Mouse (Mus musculus): Measurements from ENCODE around the gene Robo4. TPM values are rescaled to one million over a fixed set of nuclear protein-coding genes. Genes with fewer than 3 reads are reported as not detected.
A peak's percentile ranks its signal among the peaks of the same experiment; 100 is the strongest.

Robo4 gene
- polyA plus RNA-seq, 1 experiment from 2014 or later: 6.0 TPM

DNA sequence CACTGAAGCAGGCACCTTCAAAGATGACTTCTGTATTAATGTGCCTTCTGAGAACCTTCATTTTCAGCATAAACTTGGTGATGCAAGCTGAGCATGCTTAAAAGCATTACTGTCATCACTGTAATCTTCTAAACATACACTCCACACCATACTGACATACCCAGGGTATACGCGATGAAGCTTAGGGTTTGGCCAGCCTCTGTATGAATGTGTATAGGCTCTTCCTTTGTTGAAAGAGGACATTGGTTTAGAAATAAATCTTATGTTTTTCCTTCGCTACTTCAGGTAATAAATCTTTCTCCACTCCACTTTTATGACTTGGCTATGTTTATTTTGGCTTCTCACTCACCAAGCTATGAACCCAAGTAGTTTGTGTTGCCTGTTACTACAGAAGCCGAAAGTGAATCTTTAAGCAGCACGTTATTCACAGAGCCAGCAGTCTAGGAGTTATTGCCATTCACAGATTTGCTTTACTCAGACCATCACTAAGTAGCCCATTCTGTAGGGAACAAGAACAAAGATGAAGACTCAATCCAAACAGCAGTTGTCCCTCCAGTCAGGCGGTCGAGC, 30.4 kb upstream of the Robo4 start:
- no peak overlapping the region for H3K27ac ChIP-seq (replicated peaks)
- no peaks in the 10 kb centered on the region for H3K27me3 ChIP-seq (ENCODE audit: low read depth, poor library complexity, severe bottlenecking)
- no peak overlapping the region for H3K4me3 ChIP-seq
- no peak for DNase-seq (ENCODE audit: low spot score)
- H3K4me1 ChIP-seq: no peaks in the 10 kb centered on the region
- no peaks in the 10 kb centered on the region for H3K9me3 ChIP-seq (replicated peaks)
- no peaks in the 10 kb centered on the region for H3K36me3 ChIP-seq
- WGBS: 89% methylated on average over 7 of the region's 7 CpGs

DNA sequence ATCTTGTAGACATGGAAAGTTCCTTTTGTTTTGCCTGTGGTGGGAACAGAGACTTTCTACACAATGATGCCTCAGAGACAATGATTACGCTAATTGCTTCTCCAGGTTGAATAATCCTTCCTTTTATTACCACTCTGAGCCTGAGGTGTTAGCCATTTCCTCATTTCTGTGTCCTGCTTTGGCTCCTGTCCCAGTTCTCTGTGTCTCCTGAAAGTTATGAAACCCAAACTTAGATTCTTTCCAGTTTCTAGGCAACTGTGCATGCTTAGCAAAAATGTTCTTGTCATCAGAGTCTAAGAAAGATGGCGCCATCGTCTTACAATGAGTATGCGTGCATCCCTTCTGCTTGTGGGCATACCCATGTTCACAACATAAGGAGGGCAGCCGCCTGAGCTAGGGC, 26.0 kb upstream of the Robo4 start:
- H3K4me1 ChIP-seq: no peaks in the 10 kb centered on the region
- H3K4me3 ChIP-seq: no peak overlapping the region
- no peaks in the 10 kb centered on the region for H3K27me3 ChIP-seq (ENCODE audit: low read depth, poor library complexity, severe bottlenecking)
- no peak overlapping the region for H3K27ac ChIP-seq (replicated peaks)
- no peaks in the 10 kb centered on the region for H3K36me3 ChIP-seq
- no peak for DNase-seq (ENCODE audit: low spot score)
- WGBS: 88% methylated on average over 5 of the region's 5 CpGs
- H3K9me3 ChIP-seq (replicated peaks): no peaks in the 10 kb centered on the region

DNA sequence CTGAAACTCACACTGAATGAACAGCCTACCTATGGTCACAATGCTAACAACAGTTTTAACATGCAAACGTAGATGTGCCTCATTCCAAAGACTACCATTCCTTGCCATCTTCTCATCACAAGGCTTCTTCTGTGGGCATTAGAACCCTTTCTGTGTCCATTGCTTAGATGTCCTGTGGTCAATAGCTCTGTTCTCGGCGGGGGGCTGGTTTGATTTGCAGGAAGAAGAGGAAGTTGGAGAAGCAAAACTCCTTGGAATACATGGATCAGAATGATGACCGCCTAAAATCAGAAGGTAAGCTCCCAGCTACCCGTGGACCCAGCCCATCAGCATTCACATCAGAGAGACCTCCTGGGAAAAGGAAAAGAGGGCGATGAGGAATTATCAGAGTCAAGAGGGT, 18.5 kb upstream of the Robo4 start:
- H3K9me3 ChIP-seq (replicated peaks): no peaks in the 10 kb centered on the region
- peaks cover 11% of the 10 kb centered on the region for H3K4me1 ChIP-seq
- H3K36me3 ChIP-seq: no peaks in the 10 kb centered on the region
- H3K4me3 ChIP-seq: no peak overlapping the region
- WGBS: 88% methylated on average over 6 of the region's 6 CpGs
- DNase-seq (ENCODE audit: low spot score): no peak
- H3K27me3 ChIP-seq (ENCODE audit: low read depth, poor library complexity, severe bottlenecking): peaks cover 47% of the 10 kb centered on the region
- H3K27ac ChIP-seq (replicated peaks): no peak overlapping the region

DNA sequence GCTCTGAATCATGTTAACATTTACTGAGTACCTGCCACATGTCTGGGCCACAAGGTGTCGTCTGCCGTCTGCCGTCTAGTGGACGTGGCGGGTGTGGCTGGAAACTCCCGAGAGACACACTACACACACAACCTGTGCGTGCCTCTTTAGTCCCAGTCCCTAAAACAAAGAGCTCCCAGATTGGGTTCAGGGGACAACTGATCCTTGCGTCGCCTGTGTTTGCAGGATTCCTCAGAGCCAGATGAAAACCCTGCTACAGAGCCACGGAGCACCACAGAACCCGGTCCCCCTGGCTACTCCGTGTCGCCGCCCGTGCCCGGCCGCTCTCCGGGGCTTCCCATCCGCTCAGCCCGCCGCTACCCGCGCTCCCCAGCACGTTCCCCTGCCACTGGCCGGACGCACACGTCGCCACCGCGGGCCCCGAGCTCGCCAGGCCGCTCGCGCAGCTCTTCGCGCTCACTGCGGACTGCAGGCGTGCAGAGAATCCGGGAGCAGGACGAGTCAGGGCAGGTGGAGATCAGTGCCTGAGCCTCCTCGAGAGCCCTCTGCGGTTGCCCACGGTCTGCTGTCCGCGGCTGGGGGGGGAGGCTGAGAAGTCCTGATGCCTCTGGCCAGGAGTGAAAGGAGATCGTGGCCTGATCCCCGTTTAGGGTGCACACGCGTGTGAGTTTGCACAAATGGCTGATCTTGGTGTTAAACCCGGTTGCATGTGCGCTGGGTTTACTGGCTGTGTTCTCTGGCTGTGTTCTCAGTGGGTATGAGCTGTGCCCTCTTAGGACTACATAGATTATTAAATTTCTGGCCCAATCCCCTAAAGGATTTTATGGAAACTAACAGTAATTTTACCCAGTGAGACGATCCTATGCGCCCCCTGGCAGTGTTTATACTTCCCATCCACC, 17.2 kb upstream of the Robo4 start:
- H3K36me3 ChIP-seq: no peaks in the 10 kb centered on the region
- H3K27me3 ChIP-seq (ENCODE audit: low read depth, poor library complexity, severe bottlenecking): peaks cover 47% of the 10 kb centered on the region
- H3K4me3 ChIP-seq: peak overlapping the region; percentile 56
- H3K9me3 ChIP-seq (replicated peaks): no peaks in the 10 kb centered on the region
- H3K27ac ChIP-seq (replicated peaks): peak overlapping the region; percentile 87
- peak; percentile 71 for DNase-seq (ENCODE audit: low spot score)
- 12% methylated on average over 54 of the region's 54 CpGs for WGBS
- H3K4me1 ChIP-seq: peaks cover 11% of the 10 kb centered on the region

DNA sequence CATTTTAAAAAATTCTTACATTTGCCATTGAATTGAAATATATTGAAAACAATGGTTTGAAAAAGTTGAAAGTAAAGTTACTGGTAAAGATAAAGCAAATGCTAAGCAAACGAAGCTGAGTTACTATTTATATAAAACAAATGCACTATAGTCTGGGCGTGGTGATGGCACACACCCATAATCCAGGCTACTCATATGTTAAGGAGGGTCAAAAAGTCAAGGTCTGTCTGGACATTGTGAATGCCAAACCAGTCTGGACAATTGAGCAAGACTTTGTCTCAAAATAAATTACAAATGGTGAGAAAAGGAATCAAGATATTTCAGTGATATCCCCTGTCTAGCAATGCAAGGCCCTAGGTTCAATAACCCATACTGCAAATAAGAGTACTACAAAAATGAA, 10.8 kb upstream of the Robo4 start:
- H3K9me3 ChIP-seq (replicated peaks): no peaks in the 10 kb centered on the region
- no peak for DNase-seq (ENCODE audit: low spot score)
- no peak overlapping the region for H3K4me3 ChIP-seq
- H3K4me1 ChIP-seq: peaks cover 5% of the 10 kb centered on the region
- peaks cover 8% of the 10 kb centered on the region for H3K27me3 ChIP-seq (ENCODE audit: low read depth, poor library complexity, severe bottlenecking)
- no peak overlapping the region for H3K27ac ChIP-seq (replicated peaks)
- H3K36me3 ChIP-seq: no peaks in the 10 kb centered on the region
- WGBS: 73% methylated on average over 2 of the region's 2 CpGs

DNA sequence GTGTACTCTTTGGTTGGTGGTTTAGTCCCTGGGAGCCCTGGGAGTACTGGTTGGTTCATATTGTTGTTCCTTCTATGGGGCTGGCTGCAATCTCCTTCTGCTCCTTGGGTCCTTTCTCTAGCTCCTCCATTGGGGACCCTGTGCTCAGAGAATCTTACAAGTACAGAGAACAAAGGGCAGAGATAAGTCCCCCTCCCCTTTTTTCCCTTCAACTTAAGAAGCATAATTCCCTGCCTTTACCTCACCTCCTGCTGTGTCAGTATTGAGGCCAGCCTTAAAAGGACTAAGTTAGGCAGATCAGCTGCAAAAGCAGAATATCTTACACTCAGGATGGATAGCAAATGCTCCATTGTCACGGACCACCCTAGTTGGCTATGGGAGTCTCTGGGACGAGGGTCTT, 9.6 kb upstream of the Robo4 start:
- H3K4me1 ChIP-seq: peaks cover 5% of the 10 kb centered on the region
- H3K9me3 ChIP-seq (replicated peaks): no peaks in the 10 kb centered on the region
- H3K4me3 ChIP-seq: no peak overlapping the region
- H3K27ac ChIP-seq (replicated peaks): no peak overlapping the region
- WGBS: 48% methylated on average over 2 of the region's 2 CpGs
- no peak for DNase-seq (ENCODE audit: low spot score)
- no peaks in the 10 kb centered on the region for H3K36me3 ChIP-seq
- H3K27me3 ChIP-seq (ENCODE audit: low read depth, poor library complexity, severe bottlenecking): 0 out of 2 replicates have a peak, but pooled peaks cover under 1% of the 10 kb centered on the region

DNA sequence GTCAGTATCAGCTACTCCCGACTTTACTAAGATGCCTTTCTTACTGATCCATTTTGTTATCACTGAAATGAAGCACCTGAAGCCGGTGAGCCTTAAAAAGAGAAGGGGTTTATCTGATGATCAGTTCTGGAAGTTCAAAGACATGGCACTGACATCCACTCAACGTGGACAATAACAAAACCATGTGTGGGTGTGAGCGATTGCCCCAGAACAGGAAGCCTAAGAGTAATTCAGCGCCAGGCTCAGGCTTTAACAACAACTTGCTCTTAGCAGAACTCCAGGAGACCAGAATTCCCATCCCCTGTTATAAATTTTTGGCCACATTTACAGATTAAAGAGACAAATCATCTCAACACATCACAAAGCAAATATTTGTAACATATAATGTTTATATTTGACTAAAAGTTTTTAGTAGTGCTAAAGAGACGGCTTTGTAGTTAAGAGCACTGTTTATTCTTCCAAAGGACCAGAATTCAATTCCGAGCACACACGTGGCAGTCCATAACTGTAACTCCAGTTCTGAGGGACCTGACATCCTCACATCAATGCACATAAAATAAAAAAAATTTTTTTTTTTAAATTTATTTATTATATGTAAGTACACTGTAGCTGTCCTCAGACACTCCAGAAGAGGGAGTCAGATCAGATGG, 8.1 kb upstream of the Robo4 start:
- no peaks in the 10 kb centered on the region for H3K27me3 ChIP-seq (ENCODE audit: low read depth, poor library complexity, severe bottlenecking)
- 84% methylated on average over 8 of the region's 8 CpGs for WGBS
- no peak overlapping the region for H3K27ac ChIP-seq (replicated peaks)
- no peak for DNase-seq (ENCODE audit: low spot score)
- H3K4me3 ChIP-seq: no peak overlapping the region
- peaks cover 5% of the 10 kb centered on the region for H3K4me1 ChIP-seq
- no peaks in the 10 kb centered on the region for H3K9me3 ChIP-seq (replicated peaks)
- H3K36me3 ChIP-seq: no peaks in the 10 kb centered on the region

DNA sequence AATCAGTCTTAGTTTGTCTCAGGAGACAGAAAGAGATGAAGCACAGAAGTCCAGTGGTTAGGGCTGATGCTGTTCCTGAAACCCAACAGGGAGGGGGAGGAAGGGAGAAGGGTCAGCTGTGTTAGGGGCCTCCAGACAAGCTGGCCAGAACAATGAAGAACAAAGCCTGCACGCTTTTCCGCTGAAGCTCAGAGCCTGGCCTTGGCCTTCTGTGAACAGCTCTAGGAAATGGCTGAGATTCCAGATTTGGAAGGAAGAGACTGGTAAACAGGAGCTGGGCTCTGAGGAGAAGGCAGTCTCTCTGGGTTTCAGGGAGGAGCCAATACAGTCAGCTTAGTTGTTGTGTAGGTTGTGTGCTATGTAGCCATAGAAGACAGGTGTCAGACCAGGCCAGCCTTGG, 1.1 kb upstream of the Robo4 start:
- Histone ChIP-seq H3K27me3 (ENCODE audit: low read depth, poor library complexity, severe bottlenecking) (peaks cover 15% of the 10 kb centered on the region), H3K4me1 (peaks cover 11% of the 10 kb centered on the region), H3K4me3 (no peak overlapping the region), H3K27ac (replicated peaks) (no peak overlapping the region), H3K36me3 (no peaks in the 10 kb centered on the region), H3K9me3 (replicated peaks) (no peaks in the 10 kb centered on the region)
- DNase-seq (ENCODE audit: low spot score): no peak
- 63% methylated on average over 2 of the region's 2 CpGs for WGBS

DNA sequence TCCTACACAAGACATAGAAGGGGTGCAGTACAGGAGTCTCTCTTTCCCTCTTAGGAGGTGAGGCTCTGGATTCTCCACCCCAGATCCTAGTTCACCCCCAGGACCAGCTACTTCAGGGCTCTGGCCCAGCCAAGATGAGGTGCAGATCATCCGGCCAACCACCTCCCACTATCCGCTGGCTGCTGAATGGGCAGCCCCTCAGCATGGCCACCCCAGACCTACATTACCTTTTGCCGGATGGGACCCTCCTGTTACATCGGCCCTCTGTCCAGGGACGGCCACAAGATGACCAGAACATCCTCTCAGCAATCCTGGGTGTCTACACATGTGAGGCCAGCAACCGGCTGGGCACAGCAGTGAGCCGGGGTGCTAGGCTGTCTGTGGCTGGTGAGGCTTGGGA, 804 bp downstream of the Robo4 start:
- H3K4me1 ChIP-seq: peaks cover 11% of the 10 kb centered on the region
- H3K27ac ChIP-seq (replicated peaks): no peak overlapping the region
- no peaks in the 10 kb centered on the region for H3K36me3 ChIP-seq
- DNase-seq (ENCODE audit: low spot score): no peak
- H3K9me3 ChIP-seq (replicated peaks): no peaks in the 10 kb centered on the region
- peak overlapping the region; percentile 9 for H3K4me3 ChIP-seq
- 92% methylated on average over 7 of the region's 7 CpGs for WGBS
- peaks cover 27% of the 10 kb centered on the region for H3K27me3 ChIP-seq (ENCODE audit: low read depth, poor library complexity, severe bottlenecking)

DNA sequence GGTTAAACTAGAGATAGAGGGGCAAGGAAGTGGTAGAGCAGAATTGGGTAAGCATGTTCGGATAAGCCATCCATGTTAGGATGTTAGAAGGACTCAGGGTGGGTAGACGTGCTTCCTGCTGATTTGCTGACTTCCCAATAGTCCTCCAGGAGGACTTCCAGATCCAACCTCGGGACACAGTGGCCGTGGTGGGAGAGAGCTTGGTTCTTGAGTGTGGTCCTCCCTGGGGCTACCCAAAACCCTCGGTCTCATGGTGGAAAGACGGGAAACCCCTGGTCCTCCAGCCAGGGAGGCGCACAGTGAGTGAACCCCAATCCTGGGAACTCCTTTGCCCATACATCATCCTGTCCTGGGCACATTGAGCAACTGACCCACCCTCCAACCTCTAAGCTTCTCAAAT, 1.3 kb downstream of the Robo4 start:
- Histone ChIP-seq H3K4me1 (peaks cover 15% of the 10 kb centered on the region), H3K27ac (replicated peaks) (no peak overlapping the region), H3K36me3 (no peaks in the 10 kb centered on the region), H3K9me3 (replicated peaks) (no peaks in the 10 kb centered on the region), H3K27me3 (ENCODE audit: low read depth, poor library complexity, severe bottlenecking) (peaks cover 32% of the 10 kb centered on the region), H3K4me3 (peak overlapping the region; percentile 9; the same call in 1 of the 2 replicates)
- 90% methylated on average over 7 of the region's 7 CpGs for WGBS
- no peak for DNase-seq (ENCODE audit: low spot score)

DNA sequence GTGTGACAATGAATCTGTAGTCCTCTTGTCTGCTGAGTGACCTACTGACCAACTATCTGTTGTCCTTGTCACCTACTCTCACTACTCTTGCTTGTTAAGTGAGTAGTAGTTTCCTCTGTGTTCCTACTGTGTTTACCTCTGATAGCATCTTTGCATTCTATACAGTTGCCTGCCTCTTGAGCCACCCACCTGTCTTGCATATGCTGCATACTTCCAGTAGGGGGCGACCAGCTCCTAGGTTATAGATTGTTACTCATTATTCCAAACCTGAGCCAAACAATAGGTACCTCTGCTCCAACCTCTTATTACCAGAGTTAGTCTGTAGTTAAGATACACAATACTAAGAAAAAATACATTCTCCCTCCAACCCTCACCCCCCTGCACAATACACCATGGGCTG, 4.7 kb downstream of the Robo4 start:
- Histone ChIP-seq H3K4me1 (peaks cover 14% of the 10 kb centered on the region), H3K27ac (replicated peaks) (no peak overlapping the region), H3K36me3 (no peaks in the 10 kb centered on the region), H3K4me3 (no peak overlapping the region), H3K9me3 (replicated peaks) (no peaks in the 10 kb centered on the region), H3K27me3 (ENCODE audit: low read depth, poor library complexity, severe bottlenecking) (peaks cover 59% of the 10 kb centered on the region)
- WGBS: 0% methylated on average over 1 of the region's 1 CpGs
- DNase-seq (ENCODE audit: low spot score): no peak

DNA sequence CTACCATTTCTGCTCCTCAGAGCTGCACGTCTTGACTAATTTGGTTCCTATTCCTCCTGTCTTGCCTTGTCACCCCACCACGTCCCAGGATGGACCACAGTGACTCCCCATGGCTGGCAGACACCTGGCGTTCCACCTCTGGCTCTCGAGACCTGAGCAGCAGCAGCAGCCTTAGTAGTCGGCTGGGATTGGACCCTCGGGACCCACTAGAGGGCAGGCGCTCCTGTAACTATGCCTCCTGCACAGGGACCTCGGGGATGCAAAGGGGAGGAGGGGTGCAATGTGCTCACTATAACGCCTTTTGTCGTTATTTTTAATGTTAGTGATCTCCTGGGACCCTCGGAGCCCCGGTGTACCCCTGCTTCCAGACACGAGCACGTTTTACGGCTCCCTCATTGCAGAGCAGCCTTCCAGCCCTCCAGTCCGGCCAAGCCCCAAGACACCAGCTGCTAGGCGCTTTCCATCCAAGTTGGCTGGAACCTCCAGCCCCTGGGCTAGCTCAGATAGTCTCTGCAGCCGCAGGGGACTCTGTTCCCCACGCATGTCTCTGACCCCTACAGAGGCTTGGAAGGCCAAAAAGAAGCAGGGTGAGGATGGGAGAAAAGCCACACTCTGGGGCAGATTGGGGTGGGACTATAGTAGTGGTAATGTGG, 6.3 kb downstream of the Robo4 start:
- H3K9me3 ChIP-seq (replicated peaks): no peaks in the 10 kb centered on the region
- H3K36me3 ChIP-seq: no peaks in the 10 kb centered on the region
- 0 out of 2 replicates have a peak overlapping the region, but pooled peaks have one; percentile 38 for H3K27ac ChIP-seq (replicated peaks)
- H3K27me3 ChIP-seq (ENCODE audit: low read depth, poor library complexity, severe bottlenecking): peaks cover 54% of the 10 kb centered on the region
- WGBS: 14% methylated on average over 19 of the region's 19 CpGs
- no peak for DNase-seq (ENCODE audit: low spot score)
- peak overlapping the region; percentile 37 for H3K4me3 ChIP-seq
- H3K4me1 ChIP-seq: peaks cover 8% of the 10 kb centered on the region

Data from midbrain, embryonic 10.5 days (tissue).